Mouse (Mus musculus) adrenal gland, postnatal 0 days (tissue): ENCODE results near the gene Olfr1034. TPM values are rescaled to one million over a fixed set of nuclear protein-coding genes. Genes with fewer than 3 reads are reported as not detected.

Source experiments
- polyA plus RNA-seq: library from polyadenylated mRNA; unstranded; fragments of >200 nt; fragmentation: Nextera tagmentation; extraction: Ambion mirVana; gene quantifications from 2 replicates; pipeline ENCODE4 v1.2.1, GENCODE M21; 2015

The Olfr1034 gene
- 0.05 and 0.08 TPM in 2 replicates for polyA plus RNA-seq

GRCm38 (mm10) chr2:86045561-86045960 lies at the start of gene Olfr1034:
Gene Olfr1034, plus strand, starts transcription at chr2:86045861.

GRCm38 (mm10) chr2:86005240-86005639 lies 40.4 kb upstream of the Olfr1034 start, which contains the start of gene Olfr1032:
Gene Olfr1032, plus strand, starts transcription at chr2:86005540.

GRCm38 (mm10) chr2:86020406-86020805 lies 25.3 kb upstream of the Olfr1034 start, which contains the start of gene Olfr1033:
Gene Olfr1033, plus strand, starts transcription at chr2:86020633.

GRCm38 (mm10) chr2:86073692-86074091 lies 28.0 kb downstream of the Olfr1034 start, which contains the start of gene Olfr1036:
Gene Olfr1036, plus strand, starts transcription at chr2:86073992.

GRCm38 (mm10) chr2:86087285-86087684 lies 41.6 kb downstream of the Olfr1034 start, which contains the start of gene Olfr1037:
Gene Olfr1037, minus strand, starts transcription at chr2:86087385.

Other genes starting within 250 kb of the Olfr1034 start
- gene Olfr1016, start 243.3 kb upstream of the Olfr1034 start, polyA plus RNA-seq: not detected in 2 replicates
- not detected in 2 replicates for gene Olfr1018, start 227.4 kb upstream of the Olfr1034 start, polyA plus RNA-seq
- gene Olfr1019, start 200.4 kb upstream of the Olfr1034 start, polyA plus RNA-seq: not detected in 2 replicates
- gene Olfr1020, start 198.8 kb upstream of the Olfr1034 start, polyA plus RNA-seq: not detected in 2 replicates
- not detected in 2 replicates for gene Olfr1022, start 177.3 kb upstream of the Olfr1034 start, polyA plus RNA-seq
- not detected in 2 replicates for gene Olfr1023, start 160.2 kb upstream of the Olfr1034 start, polyA plus RNA-seq
- not detected in 2 replicates for gene Olfr1024, start 140.8 kb upstream of the Olfr1034 start, polyA plus RNA-seq
- 0.13 TPM in 1 of 2 replicates, not detected in the other for gene Olfr1025-ps1, start 130.7 kb upstream of the Olfr1034 start, polyA plus RNA-seq
- not detected in 2 replicates for gene Olfr1026, start 124.3 kb upstream of the Olfr1034 start, polyA plus RNA-seq
- gene Olfr1028, start 95.4 kb upstream of the Olfr1034 start, polyA plus RNA-seq: not detected in 2 replicates
- gene Olfr1029, start 72.0 kb upstream of the Olfr1034 start, polyA plus RNA-seq: not detected in 2 replicates
- gene Olfr1030, start 66.6 kb upstream of the Olfr1034 start, polyA plus RNA-seq: not detected in 2 replicates
- not detected in 2 replicates for gene Olfr1031, start 55.6 kb upstream of the Olfr1034 start, polyA plus RNA-seq
- gene Olfr1032, start 40.3 kb upstream of the Olfr1034 start, polyA plus RNA-seq: not detected in 2 replicates
- gene Olfr1033, start 25.2 kb upstream of the Olfr1034 start, polyA plus RNA-seq: 6.6 and 7.4 TPM in 2 replicates
- not detected in 2 replicates for gene Olfr1036, start 28.1 kb downstream of the Olfr1034 start, polyA plus RNA-seq
- not detected in 2 replicates for gene Olfr1037, start 41.5 kb downstream of the Olfr1034 start, polyA plus RNA-seq
- not detected in 2 replicates for gene Olfr1039, start 90.1 kb downstream of the Olfr1034 start, polyA plus RNA-seq
- not detected in 2 replicates for gene Olfr1040, start 100.9 kb downstream of the Olfr1034 start, polyA plus RNA-seq
- gene Olfr1042, start 116.0 kb downstream of the Olfr1034 start, polyA plus RNA-seq: 0.08 TPM in 1 of 2 replicates, not detected in the other
- not detected in 2 replicates for gene Olfr1043, start 121.7 kb downstream of the Olfr1034 start, polyA plus RNA-seq
- not detected in 2 replicates for gene Olfr1044, start 132.0 kb downstream of the Olfr1034 start, polyA plus RNA-seq
- not detected in 2 replicates for gene Olfr52, start 139.8 kb downstream of the Olfr1034 start, polyA plus RNA-seq
- gene Olfr1045, start 157.1 kb downstream of the Olfr1034 start, polyA plus RNA-seq: not detected in 2 replicates
- gene Olfr1046, start 173.5 kb downstream of the Olfr1034 start, polyA plus RNA-seq: not detected in 2 replicates
- not detected in 2 replicates for gene Olfr1047, start 185.5 kb downstream of the Olfr1034 start, polyA plus RNA-seq
- gene Olfr1048, start 194.4 kb downstream of the Olfr1034 start, polyA plus RNA-seq: not detected in 2 replicates
- not detected in 2 replicates for gene Olfr1049, start 212.5 kb downstream of the Olfr1034 start, polyA plus RNA-seq
- not detected in 2 replicates for gene Olfr1051, start 233.2 kb downstream of the Olfr1034 start, polyA plus RNA-seq
- not detected in 2 replicates for gene Olfr1052, start 246.6 kb downstream of the Olfr1034 start, polyA plus RNA-seq